Mouse (Mus musculus): ENCODE results near the gene Lrcol1. TPM values are rescaled to one million over a fixed set of nuclear protein-coding genes. Genes with fewer than 3 reads are reported as not detected.
A peak's percentile ranks its signal among the peaks of the same experiment; 100 is the strongest.

The Lrcol1 gene
- not detected for total RNA-seq (2021)

GRCm38 (mm10) chr5:110344524-110344923, at the start of gene Lrcol1:
TSS of gene Lrcol1 (plus strand) at chr5:110344730.
- DNase-seq (ENCODE audit: low spot score in 2 of 2), result no peak
- intact Hi-C loops (cut with DNase I), result no loop called here

DNA sequence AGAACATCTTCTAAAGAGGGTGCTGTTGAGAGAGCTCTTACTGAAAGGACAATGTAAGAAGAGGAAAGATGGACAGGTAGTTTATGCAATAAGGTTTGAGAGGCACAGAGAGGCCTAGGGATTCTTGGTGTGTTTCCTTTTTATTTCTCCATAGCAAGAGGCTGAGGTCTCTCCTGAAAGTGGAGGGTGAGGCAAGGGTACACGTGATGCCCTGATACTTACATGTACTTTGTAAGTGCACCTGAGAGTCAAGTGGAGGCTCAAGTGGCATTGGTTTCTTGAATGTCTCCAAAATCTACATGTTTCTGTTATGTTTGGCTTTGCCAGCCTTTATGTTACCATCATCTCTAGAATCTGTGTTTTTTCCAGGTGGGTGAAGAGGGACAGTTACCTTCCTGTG, 47.9 kb upstream of the Lrcol1 start:
- DNase-seq (ENCODE audit: low spot score in 2 of 2), result no peak
- intact Hi-C loops (cut with DNase I), result no loop called here

DNA sequence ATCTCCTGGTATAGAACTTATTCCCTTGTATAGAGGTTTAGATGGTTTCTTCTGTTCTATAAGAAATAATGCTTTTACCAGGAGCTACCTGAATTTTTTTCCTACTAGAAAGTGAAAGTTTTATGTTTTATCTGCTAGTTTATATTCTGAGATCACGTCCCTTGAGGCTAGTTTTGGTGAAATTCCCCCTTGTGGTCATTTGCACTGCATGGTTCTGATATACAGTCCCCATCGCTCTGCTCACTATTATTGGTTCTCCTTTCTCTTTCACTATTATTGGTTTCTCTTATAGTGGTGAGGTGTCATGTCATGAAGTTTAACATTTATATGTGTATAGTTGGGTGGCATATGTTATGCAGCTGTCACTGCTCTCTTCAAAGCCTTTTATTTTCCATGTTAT, 43.9 kb upstream of the Lrcol1 start:
- no peak for DNase-seq (ENCODE audit: low spot score in 2 of 2)
- intact Hi-C loops (cut with DNase I), result no loop called here

GRCm38 (mm10) chr5:110308861-110309260, 35.7 kb upstream of the Lrcol1 start:
- no peak for DNase-seq (ENCODE audit: low spot score in 2 of 2)
- intact Hi-C loops (cut with DNase I), result no loop called here

GRCm38 (mm10) chr5:110313127-110313526, 31.4 kb upstream of the Lrcol1 start:
- intact Hi-C loops (cut with DNase I), result no loop called here
- DNase-seq (ENCODE audit: low spot score in 2 of 2), result no peak

- intact Hi-C loops (cut with DNase I), result no loop called here
- no peak for DNase-seq (ENCODE audit: low spot score in 2 of 2)
These were observed 14.0 kb upstream of the Lrcol1 start for GRCm38 (mm10) chr5:110330508-110330907.

GRCm38 (mm10) chr5:110338792-110339191, 5.7 kb upstream of the Lrcol1 start:
- intact Hi-C loops (cut with DNase I), result no loop called here
- no peak for DNase-seq (ENCODE audit: low spot score in 2 of 2)

- DNase-seq (ENCODE audit: low spot score in 2 of 2), result peak in 1 of 2 experiments; percentile 8
- intact Hi-C loops (cut with DNase I), result no loop called here
These were observed 1.8 kb upstream of the Lrcol1 start, which contains the start of gene P2rx2 for GRCm38 (mm10) chr5:110342648-110343284. TSS of gene P2rx2 (minus strand) at chr5:110343212.

DNA sequence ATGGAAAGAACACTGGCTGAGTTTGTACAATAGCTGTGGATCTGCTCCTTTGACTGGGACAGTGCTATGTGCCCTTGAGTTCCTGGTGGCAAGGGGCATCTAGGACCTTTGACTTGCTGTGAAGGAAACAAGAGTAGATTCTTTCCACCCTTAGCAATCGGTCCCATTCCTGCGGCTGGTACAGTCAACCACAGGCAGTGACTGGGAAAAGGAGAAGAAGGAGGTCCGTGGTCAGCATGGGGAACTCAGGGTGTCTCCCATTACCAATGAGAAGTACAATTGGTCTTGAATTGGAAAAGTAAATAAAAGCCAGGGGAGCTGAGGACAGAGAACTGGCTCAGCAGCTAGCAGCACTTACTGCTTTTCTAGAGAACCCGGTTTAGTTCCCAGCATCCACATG, 1.0 kb downstream of the Lrcol1 start:
- intact Hi-C loops (cut with DNase I), result no loop called here
- no peak for DNase-seq (ENCODE audit: low spot score in 2 of 2)

DNA sequence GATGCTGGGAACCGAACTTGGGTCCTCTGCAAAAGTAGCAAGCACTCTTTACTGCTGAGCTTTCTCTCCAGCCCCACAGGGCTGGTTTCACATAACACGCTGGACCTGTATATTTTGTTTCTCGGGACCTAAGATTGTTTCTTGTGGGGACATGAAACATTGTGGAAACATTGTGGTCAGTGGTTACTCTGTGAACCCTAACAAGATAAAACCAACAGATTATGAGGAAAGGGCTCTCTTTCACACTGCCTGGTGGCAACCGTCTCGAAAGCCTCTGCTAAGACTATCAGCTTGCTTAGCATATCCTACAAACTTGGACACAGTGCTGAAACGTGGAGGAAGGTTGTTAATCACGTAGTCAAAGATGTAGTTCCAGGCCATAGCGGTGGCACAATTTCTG, 2.5 kb downstream of the Lrcol1 start:
- intact Hi-C loops (cut with DNase I), result no loop called here
- no peak for DNase-seq (ENCODE audit: low spot score in 2 of 2)

- intact Hi-C loops (cut with DNase I), result no loop called here
- DNase-seq (ENCODE audit: low spot score in 2 of 2), result peak in 1 of 2 experiments; percentile 22
These were observed 10.2 kb downstream of the Lrcol1 start for GRCm38 (mm10) chr5:110354716-110355115.

- DNase-seq (ENCODE audit: low spot score in 2 of 2), result peak; percentile 83 to 87
- intact Hi-C loops (cut with DNase I), result loop anchor here (2.0 kb wide), 2 partner anchors 75 to 279 kb away; no protein-coding TSS in a partner anchor
These were observed 13.1 kb downstream of the Lrcol1 start for GRCm38 (mm10) chr5:110357531-110358179.

DNA sequence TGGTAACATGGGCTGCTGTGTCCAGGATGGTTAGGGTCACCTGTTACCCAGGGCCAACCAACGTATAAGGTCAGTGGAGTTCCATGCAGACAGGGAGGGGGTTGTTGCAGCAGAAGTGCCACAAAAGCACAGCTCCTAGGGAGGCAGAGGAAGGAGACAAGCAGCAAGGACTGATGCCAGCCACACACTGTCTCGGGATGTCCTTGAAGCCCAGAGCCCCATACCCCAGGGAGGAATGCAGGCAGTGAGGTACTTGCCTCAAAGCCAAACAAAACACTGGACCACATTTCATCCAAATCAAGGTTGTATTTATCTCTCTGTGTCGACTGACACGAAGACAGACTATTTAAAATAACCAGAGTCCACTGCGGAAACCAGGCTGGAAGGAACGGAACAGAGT, 16.9 kb downstream of the Lrcol1 start:
- no peak for DNase-seq (ENCODE audit: low spot score in 2 of 2)
- intact Hi-C loops (cut with DNase I), result no loop called here

DNA sequence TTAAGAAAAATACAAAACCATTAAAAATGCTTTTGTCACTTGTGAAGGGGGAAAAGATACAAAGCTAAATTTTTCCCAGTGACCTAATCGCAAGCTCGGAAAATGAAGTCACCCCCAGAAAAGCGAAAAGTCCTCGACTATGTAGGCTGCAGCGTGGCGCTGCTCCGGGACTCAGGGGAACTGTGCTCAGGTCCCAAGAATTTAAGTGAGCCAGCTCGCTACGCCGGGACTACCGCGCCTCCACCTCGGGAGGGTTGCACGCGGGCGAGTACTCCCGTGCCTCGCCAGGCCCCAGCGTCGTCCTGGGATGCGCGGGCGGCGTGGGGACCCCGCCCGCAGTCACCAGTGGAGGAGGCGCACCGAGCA, 18.3 kb downstream of the Lrcol1 start:
- intact Hi-C loops (cut with DNase I), result no loop called here

DNA sequence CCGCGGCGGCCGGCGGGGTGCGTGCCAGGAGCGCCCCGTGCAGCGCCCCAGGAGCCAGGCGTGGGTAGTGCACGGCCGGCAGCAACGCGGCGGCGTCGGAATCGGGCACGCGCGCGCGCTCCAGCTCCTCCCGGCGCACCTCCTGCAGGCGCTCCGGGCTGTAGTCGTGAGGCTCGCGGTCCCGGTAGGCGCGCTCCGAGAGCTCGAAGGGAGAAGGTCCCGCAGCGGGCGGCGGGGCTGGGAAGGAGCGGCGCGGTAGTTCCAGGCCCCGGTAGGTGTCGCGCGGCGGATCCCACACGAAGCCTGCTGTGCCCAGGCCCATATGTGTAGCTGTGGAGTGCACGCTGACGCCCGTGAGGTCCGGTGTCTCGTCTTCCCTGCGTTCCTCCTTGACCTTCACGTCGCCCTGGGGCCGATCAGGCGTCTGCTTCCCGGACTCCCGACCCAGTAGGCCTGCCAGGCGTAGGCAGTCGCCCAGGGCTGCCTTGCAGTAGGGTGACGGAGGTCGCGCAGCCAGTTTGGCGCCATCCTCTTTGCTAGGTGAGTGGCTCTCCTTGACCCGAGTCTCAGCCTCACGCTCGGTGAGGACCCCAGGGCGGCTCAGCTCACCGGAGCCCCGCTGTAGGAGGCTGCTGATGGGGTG, 18.8 kb downstream of the Lrcol1 start:
- intact Hi-C loops (cut with DNase I), result no loop called here
- peak; percentile 80 to 84 for DNase-seq (ENCODE audit: low spot score in 2 of 2)

More for the DNA sequence above, 18.3 kb downstream of the Lrcol1 start:
- DNase-seq (ENCODE audit: low spot score in 2 of 2), result no peak

GRCm38 (mm10) chr5:110363822-110364545, 19.5 kb downstream of the Lrcol1 start:
- peak in 1 of 2 experiments; percentile 28 for DNase-seq (ENCODE audit: low spot score in 2 of 2)
- intact Hi-C loops (cut with DNase I), result no loop called here

GRCm38 (mm10) chr5:110376802-110377433, 32.4 kb downstream of the Lrcol1 start:
- intact Hi-C loops (cut with DNase I), result loop anchor here (2.0 kb wide), 1 partner anchor 52 kb away; no protein-coding TSS in a partner anchor
- DNase-seq (ENCODE audit: low spot score in 2 of 2), result peak; percentile 65 to 74

- intact Hi-C loops (cut with DNase I), result no loop called here
- no peak for DNase-seq (ENCODE audit: low spot score in 2 of 2)
These were observed 33.7 kb downstream of the Lrcol1 start for GRCm38 (mm10) chr5:110378181-110378583.

GRCm38 (mm10) chr5:110379086-110379485, 34.6 kb downstream of the Lrcol1 start:
- intact Hi-C loops (cut with DNase I), result no loop called here

GRCm38 (mm10) chr5:110379823-110380222, 35.3 kb downstream of the Lrcol1 start:
- intact Hi-C loops (cut with DNase I), result no loop called here
- no peak for DNase-seq (ENCODE audit: low spot score in 2 of 2)

More at GRCm38 (mm10) chr5:110379086-110379485, 34.6 kb downstream of the Lrcol1 start:
- no peak for DNase-seq (ENCODE audit: low spot score in 2 of 2)
